Mouse (Mus musculus): ENCODE data around the gene Agpat3. TPM values are rescaled to one million over a fixed set of nuclear protein-coding genes. Genes with fewer than 3 reads are reported as not detected.

Agpat3 gene
- total and polyA plus RNA-seq, 2 experiments = 132 to 351 TPM

DNA sequence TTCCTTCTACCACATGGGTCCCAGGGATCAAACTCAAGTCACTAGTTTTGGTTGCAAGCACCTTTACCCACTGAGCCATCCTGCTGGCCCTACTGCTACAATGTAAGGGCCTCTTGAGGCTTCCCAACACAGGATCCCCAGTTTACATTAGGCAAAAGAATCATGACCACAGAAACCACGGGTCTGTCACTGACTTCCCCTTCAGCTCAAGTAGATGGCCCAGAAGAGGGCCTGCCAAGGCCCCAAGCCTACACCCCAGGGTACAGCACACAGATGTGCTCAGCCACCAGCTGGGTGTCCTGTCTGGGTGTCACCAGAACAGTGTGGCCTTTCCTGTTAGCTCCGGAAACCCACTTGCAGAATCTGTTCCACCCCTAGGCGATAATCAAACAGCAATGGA is 87.6 kb downstream of the Agpat3 start:
- no peaks in the 10 kb centered on the region for H3K4me1 ChIP-seq (ENCODE audit: control insufficient read depth, insufficient read depth, low read length)
- no peak overlapping the region for H3K9ac ChIP-seq (ENCODE audit: low read depth, low read length)
- no peaks in the 10 kb centered on the region for H3K79me2 ChIP-seq (ENCODE audit: control insufficient read depth, insufficient read depth, low read length)
- no peak overlapping the region for H3K4me3 ChIP-seq (ENCODE audit: insufficient read depth, low read depth, low read length)
- TF ChIP-seq CTCF (IDR thresholded peaks at IDR 0.05; ENCODE audit: low read depth, low read length) (no peak), POLR2A (IDR thresholded peaks at IDR 0.05; ENCODE audit: extremely low read depth, insufficient read depth, low read length) (no peak)
- WGBS = 68% methylated on average over 3 of the region's 3 CpGs
- H3K27me3 ChIP-seq (ENCODE audit: control insufficient read depth, insufficient read depth, low read length) = no peaks in the 10 kb centered on the region
- H3K36me3 ChIP-seq (ENCODE audit: control insufficient read depth, insufficient read depth, low read length) = no peaks in the 10 kb centered on the region
- DNase-seq (ENCODE audit: extremely low read depth, low read depth, low spot score) = no peak
- no peak overlapping the region for H3K27ac ChIP-seq (replicated peaks; ENCODE audit: insufficient read depth, low read depth, low read length)

DNA sequence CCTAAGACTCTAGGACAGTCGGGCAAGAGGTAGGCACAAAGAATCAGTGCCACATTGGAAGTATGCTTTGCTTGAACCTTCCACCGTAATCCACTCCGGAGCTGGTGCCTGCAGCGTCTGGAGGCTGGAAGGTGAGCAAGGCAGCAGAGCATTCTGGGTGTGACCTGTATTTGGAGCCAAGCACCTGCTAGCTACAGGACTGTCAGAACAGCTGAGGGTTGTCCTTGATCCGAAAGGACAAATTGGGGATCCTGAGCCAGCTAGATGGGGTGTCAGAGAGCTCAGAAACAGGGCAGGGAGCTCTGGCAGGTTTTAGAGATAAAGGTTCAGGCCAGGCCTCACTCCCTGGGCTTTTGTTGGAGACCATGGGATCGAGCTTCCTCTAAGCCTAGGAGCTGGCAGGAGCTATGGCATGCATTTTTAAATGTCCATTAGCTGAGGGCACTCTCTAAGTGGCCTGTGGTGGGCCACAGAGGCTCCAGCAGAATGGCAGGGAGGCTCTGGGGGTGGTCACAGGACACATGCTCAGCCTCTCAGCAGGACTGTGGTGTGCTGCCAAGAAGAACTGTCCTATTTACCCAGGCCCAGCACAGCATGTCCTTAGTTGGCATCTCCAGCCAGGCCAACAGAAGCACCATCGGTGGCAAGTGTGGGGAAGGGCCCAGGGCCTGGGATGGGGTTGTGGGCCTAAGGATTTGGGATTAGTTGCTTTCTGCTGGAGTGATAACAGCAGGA is 91.2 kb downstream of the Agpat3 start:
- Histone ChIP-seq H3K4me1 (ENCODE audit: control insufficient read depth, insufficient read depth, low read length) (0 out of 2 replicates have a peak, but pooled peaks cover under 1% of the 10 kb centered on the region), H3K9ac (ENCODE audit: low read depth, low read length) (no peak overlapping the region), H3K79me2 (ENCODE audit: control insufficient read depth, insufficient read depth, low read length) (no peaks in the 10 kb centered on the region), H3K27me3 (ENCODE audit: control insufficient read depth, insufficient read depth, low read length) (no peaks in the 10 kb centered on the region), H3K4me3 (ENCODE audit: insufficient read depth, low read depth, low read length) (no peak overlapping the region), H3K27ac (replicated peaks; ENCODE audit: insufficient read depth, low read depth, low read length) (no peak overlapping the region), H3K36me3 (ENCODE audit: control insufficient read depth, insufficient read depth, low read length) (no peaks in the 10 kb centered on the region)
- WGBS = 86% methylated on average over 7 of the region's 7 CpGs
- no peak for TF ChIP-seq CTCF (IDR thresholded peaks at IDR 0.05; ENCODE audit: low read depth, low read length)
- TF ChIP-seq POLR2A (IDR thresholded peaks at IDR 0.05; ENCODE audit: extremely low read depth, insufficient read depth, low read length) = no peak
- DNase-seq (ENCODE audit: extremely low read depth, low read depth, low spot score) = no peak

DNA sequence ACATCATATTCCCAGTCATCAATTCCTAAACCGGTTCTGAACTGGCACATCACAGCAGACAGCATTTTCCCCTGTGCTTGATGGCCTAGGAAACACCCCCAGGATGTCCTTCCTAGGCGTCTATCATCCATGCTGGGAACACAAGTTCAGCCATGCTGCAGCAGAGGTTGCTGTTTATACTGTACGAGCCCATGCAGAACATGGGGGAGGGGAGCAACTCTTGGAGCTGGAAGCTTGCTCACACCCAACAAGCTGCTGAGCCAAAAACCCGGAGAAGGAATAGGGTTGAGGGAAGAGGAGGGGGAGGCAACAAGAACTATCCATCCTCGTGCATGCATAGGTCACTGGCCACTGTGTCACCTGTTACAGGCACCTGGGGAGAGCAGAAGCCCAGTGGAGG is 92.0 kb downstream of the Agpat3 start:
- no peaks in the 10 kb centered on the region for H3K36me3 ChIP-seq (ENCODE audit: control insufficient read depth, insufficient read depth, low read length)
- no peak overlapping the region for H3K4me3 ChIP-seq (ENCODE audit: insufficient read depth, low read depth, low read length)
- H3K9ac ChIP-seq (ENCODE audit: low read depth, low read length) = no peak overlapping the region
- H3K4me1 ChIP-seq (ENCODE audit: control insufficient read depth, insufficient read depth, low read length) = peaks cover 4% of the 10 kb centered on the region
- 47% methylated on average over 5 of the region's 5 CpGs for WGBS
- TF ChIP-seq CTCF (IDR thresholded peaks at IDR 0.05; ENCODE audit: low read depth, low read length) (no peak), POLR2A (IDR thresholded peaks at IDR 0.05; ENCODE audit: extremely low read depth, insufficient read depth, low read length) (no peak)
- H3K27ac ChIP-seq (replicated peaks; ENCODE audit: insufficient read depth, low read depth, low read length) = no peak overlapping the region
- no peaks in the 10 kb centered on the region for H3K27me3 ChIP-seq (ENCODE audit: control insufficient read depth, insufficient read depth, low read length)
- no peak for DNase-seq (ENCODE audit: extremely low read depth, low read depth, low spot score)
- no peaks in the 10 kb centered on the region for H3K79me2 ChIP-seq (ENCODE audit: control insufficient read depth, insufficient read depth, low read length)

DNA sequence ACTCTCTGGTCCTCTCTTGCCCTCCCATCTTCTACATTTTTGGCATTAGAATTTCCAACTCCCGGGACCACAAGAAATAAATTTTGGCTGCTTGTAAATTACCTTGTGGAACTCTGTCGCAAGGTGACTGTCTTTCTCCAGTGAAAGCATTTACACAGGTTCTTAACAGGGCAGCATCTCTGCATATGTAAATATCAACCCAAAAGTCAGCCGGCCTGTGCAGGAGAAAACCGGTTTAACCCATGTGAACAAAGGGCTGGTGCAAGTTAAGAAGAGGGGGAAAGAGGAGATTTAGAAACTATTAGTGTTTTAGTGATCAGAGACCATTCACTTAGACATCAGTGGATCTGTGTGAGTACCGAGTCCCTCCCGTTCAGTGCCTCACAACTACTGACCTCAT is 92.6 kb downstream of the Agpat3 start:
- 80% methylated on average over 6 of the region's 6 CpGs for WGBS
- H3K4me1 ChIP-seq (ENCODE audit: control insufficient read depth, insufficient read depth, low read length) = peaks cover 4% of the 10 kb centered on the region

DNA sequence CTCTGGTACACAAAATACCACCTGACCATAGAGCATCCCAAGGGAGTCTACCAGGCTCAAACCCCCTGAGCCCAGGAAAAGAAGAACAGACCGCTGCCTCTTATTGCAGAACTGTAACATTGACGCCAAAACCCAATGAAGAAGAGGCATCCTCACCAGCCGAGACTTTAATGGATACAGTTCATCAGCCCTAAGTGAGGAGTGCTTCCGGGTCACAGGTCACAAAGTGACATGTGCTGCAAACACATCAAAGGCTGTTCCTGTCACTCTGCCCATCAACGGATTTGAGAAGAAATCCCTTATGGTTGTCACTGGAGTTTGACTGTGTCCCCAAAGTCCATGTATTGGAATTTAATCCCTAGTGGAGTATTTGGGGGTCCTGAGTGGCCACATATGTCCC is 93.1 kb downstream of the Agpat3 start:
- no peak for TF ChIP-seq CTCF (IDR thresholded peaks at IDR 0.05; ENCODE audit: low read depth, low read length)
- peaks cover 4% of the 10 kb centered on the region for H3K4me1 ChIP-seq (ENCODE audit: control insufficient read depth, insufficient read depth, low read length)
- H3K4me3 ChIP-seq (ENCODE audit: insufficient read depth, low read depth, low read length) = no peak overlapping the region
- no peaks in the 10 kb centered on the region for H3K27me3 ChIP-seq (ENCODE audit: control insufficient read depth, insufficient read depth, low read length)
- WGBS = 80% methylated on average over 5 of the region's 5 CpGs
- no peaks in the 10 kb centered on the region for H3K79me2 ChIP-seq (ENCODE audit: control insufficient read depth, insufficient read depth, low read length)
- H3K27ac ChIP-seq (replicated peaks; ENCODE audit: insufficient read depth, low read depth, low read length) = no peak overlapping the region
- H3K9ac ChIP-seq (ENCODE audit: low read depth, low read length) = no peak overlapping the region
- no peaks in the 10 kb centered on the region for H3K36me3 ChIP-seq (ENCODE audit: control insufficient read depth, insufficient read depth, low read length)
- no peak for DNase-seq (ENCODE audit: extremely low read depth, low read depth, low spot score)

More for the DNA sequence above, 92.6 kb downstream of the Agpat3 start:
- DNase-seq (ENCODE audit: extremely low read depth, low read depth, low spot score) = no peak
- no peaks in the 10 kb centered on the region for H3K79me2 ChIP-seq (ENCODE audit: control insufficient read depth, insufficient read depth, low read length)
- H3K36me3 ChIP-seq (ENCODE audit: control insufficient read depth, insufficient read depth, low read length) = no peaks in the 10 kb centered on the region
- no peak overlapping the region for H3K9ac ChIP-seq (ENCODE audit: low read depth, low read length)
- no peak for TF ChIP-seq CTCF (IDR thresholded peaks at IDR 0.05; ENCODE audit: low read depth, low read length)
- TF ChIP-seq POLR2A (IDR thresholded peaks at IDR 0.05; ENCODE audit: extremely low read depth, insufficient read depth, low read length) = no peak
- H3K4me3 ChIP-seq (ENCODE audit: insufficient read depth, low read depth, low read length) = no peak overlapping the region
- no peaks in the 10 kb centered on the region for H3K27me3 ChIP-seq (ENCODE audit: control insufficient read depth, insufficient read depth, low read length)
- H3K27ac ChIP-seq (replicated peaks; ENCODE audit: insufficient read depth, low read depth, low read length) = no peak overlapping the region

DNA sequence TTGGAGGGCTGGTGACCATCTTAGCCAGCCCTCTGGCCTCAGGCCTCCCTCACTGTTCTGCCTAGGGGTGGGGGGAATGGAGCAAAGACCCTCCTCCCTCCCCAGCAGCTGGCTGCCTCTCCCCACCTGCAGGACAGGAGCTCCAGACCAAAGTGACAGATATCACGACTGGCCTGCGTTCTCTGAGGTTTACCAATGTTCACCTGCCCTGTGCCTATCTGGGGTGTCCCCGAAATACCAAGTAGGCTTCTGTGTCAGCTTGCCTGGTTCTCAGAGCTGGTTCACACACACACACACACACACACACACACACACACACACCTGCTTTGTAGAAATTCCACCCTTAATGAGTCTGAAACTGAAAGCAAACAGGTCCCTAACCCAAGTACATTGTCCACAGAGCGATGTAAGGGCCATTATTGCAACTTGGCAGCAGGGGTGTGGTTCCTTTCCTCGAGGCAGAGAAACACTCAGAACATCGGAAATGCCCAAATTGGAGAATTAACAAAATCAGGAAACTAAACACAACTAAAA is 94.1 kb downstream of the Agpat3 start:
- no peaks in the 10 kb centered on the region for H3K36me3 ChIP-seq (ENCODE audit: control insufficient read depth, insufficient read depth, low read length)
- no peak overlapping the region for H3K27ac ChIP-seq (replicated peaks; ENCODE audit: insufficient read depth, low read depth, low read length)
- no peaks in the 10 kb centered on the region for H3K79me2 ChIP-seq (ENCODE audit: control insufficient read depth, insufficient read depth, low read length)
- 85% methylated on average over 6 of the region's 6 CpGs for WGBS
- TF ChIP-seq CTCF (IDR thresholded peaks at IDR 0.05; ENCODE audit: low read depth, low read length) (no peak), POLR2A (IDR thresholded peaks at IDR 0.05; ENCODE audit: extremely low read depth, insufficient read depth, low read length) (no peak)
- no peak overlapping the region for H3K9ac ChIP-seq (ENCODE audit: low read depth, low read length)
- H3K4me1 ChIP-seq (ENCODE audit: control insufficient read depth, insufficient read depth, low read length) = peaks cover 4% of the 10 kb centered on the region
- H3K4me3 ChIP-seq (ENCODE audit: insufficient read depth, low read depth, low read length) = no peak overlapping the region
- DNase-seq (ENCODE audit: extremely low read depth, low read depth, low spot score) = no peak
- H3K27me3 ChIP-seq (ENCODE audit: control insufficient read depth, insufficient read depth, low read length) = no peaks in the 10 kb centered on the region
